ENCODE assay signal across 1 mouse cellular context in the genomic region with DNA sequence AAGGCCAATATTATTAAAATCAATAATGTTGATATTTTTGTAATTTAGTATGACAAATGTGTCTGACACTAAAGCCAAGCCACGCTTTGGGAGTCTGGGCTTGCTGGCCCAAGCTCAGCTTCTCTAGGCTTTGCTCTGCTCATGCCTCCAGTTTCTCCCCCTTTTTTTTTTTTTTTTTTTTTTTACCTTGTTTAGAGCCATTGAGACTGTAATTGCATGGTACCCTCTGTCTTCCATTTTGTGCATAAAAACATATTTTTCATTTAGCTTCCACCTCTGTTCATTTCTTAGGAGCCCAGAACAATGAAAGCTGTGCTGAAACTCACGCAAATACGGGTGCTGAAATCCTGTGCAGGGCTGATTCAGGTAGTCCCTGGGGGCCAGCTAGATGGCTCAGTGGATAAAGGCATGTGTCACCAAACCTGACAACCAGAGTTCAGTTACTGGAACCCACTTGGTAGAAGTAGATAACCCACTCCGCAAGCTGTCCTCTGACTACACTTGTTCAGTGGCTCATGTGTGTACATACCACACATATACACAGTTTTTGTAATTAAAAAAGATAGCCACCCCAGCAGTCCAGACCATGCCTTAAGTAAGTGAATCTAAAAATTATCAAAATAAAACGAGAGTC.
TF ChIP-seq lines count a peak whose summit lies in the region.

No protein-coding gene starts in this region.

TF ChIP-seq in MEL, 35 proteins besides CTCF, POLR2A, EP300 and RAD21 (continued from another document):
- TF ChIP-seq HCFC1 (IDR thresholded peaks at IDR 0.05; ENCODE audit: low read depth, low read length) (0 out of 2 replicates have a peak, but pooled peaks have one; percentile 31), E2F4 (IDR thresholded peaks at IDR 0.05; ENCODE audit: borderline replicate concordance, low read depth, low read length) (no peak), CHD1 (IDR thresholded peaks at IDR 0.05; ENCODE audit: low read depth, low read length) (no peak), TCF12 (IDR thresholded peaks at IDR 0.05; ENCODE audit: low read depth, low read length) (peak; percentile 50; the same call in 1 of the 2 replicates)
TF ChIP-seq in MEL: peak in this region for 14.
